Mouse (Mus musculus) thymus, adult 2 months (tissue): ENCODE measurements around the gene 2310022A10Rik. TPM values are rescaled to one million over a fixed set of nuclear protein-coding genes. Genes with fewer than 3 reads are reported as not detected.

Experiments
- DNase-seq: peaks from one replicate; pipeline ENCODE4 v3.0.0; 2021
- H3K27ac ChIP-seq: fragments of 200-500 bp; 2 replicates; pipeline ENCODE4 v1.5.1; 2012; ENCODE audit warnings: low read length, control low read depth; ENCODE audit not compliant: control insufficient read depth, insufficient read depth
- H3K27me3 ChIP-seq: fragments of 200-500 bp; 2 replicates; pipeline ENCODE4 v1.6.1; 2012; ENCODE audit warnings: mild to moderate bottlenecking, low read length, moderate library complexity, mixed read lengths; ENCODE audit not compliant: control insufficient read depth, insufficient read depth
- H3K36me3 ChIP-seq: fragments of 200-500 bp; 2 replicates; pipeline ENCODE4 v1.6.1; 2012; ENCODE audit warnings: mild to moderate bottlenecking, low read length, moderate library complexity; ENCODE audit not compliant: control insufficient read depth, insufficient read depth
- H3K4me1 ChIP-seq: fragments of 200-500 bp; replicated peaks from 2 replicates; pipeline ENCODE4 v1.6.1; 2012; ENCODE audit warnings: low read length; ENCODE audit not compliant: control insufficient read depth, insufficient read depth
- H3K4me3 ChIP-seq: fragments of 200-500 bp; 2 replicates; pipeline ENCODE4 v1.5.1; 2012; ENCODE audit warnings: mild to moderate bottlenecking, low read length, control low read depth, moderate library complexity; ENCODE audit not compliant: control insufficient read depth, insufficient read depth
- CTCF ChIP-seq: fragments of 200-500 bp; IDR thresholded peaks from 2 replicates; pipeline ENCODE4 v1.5.1; 2012; ENCODE audit warnings: mild to moderate bottlenecking, control low read depth, low read length, moderate library complexity, borderline replicate concordance; ENCODE audit not compliant: control insufficient read depth, poor library complexity, insufficient read depth; ENCODE audit errors: extremely low read depth
- POLR2A ChIP-seq: fragments of 200-500 bp; IDR thresholded peaks from 2 replicates; pipeline ENCODE4 v1.6.1; 2012; ENCODE audit warnings: mild to moderate bottlenecking, low read length, control low read depth, moderate library complexity; ENCODE audit not compliant: control insufficient read depth, poor library complexity, insufficient read depth; ENCODE audit errors: extremely low read depth
- WGBS: fragments of 180-500 bp; shearing (Covaris S2); methylation state at CpG from one replicate; pipeline ENCODE4 v1.1.7; 2018; 5-methylcytosine and 5-hydroxymethylcytosine counted together
- polyA plus RNA-seq: library from polyadenylated mRNA; depleted of rRNA; stranded (reverse); fragments of >200 nt; gene quantifications from 2 replicates; pipeline ENCODE4 v1.2.3, GENCODE M21; 2012

The 2310022A10Rik gene
- polyA plus RNA-seq, 1 experiment, result 58.1 TPM

- peaks cover 22% of the 10 kb centered on the region for H3K36me3 ChIP-seq
- WGBS, result 95% methylated on average over 5 of the region's 5 CpGs
- no peak overlapping the region for H3K4me3 ChIP-seq
- DNase-seq, result no peak
- H3K4me1 ChIP-seq, result no peaks in the 10 kb centered on the region
- no peak for TF ChIP-seq POLR2A
- TF ChIP-seq CTCF, result no peak
- H3K27ac ChIP-seq, result no peak overlapping the region
- no peaks in the 10 kb centered on the region for H3K27me3 ChIP-seq
Measured at GRCm38 (mm10) chr7:27569580-27570224, 16.7 kb downstream of the 2310022A10Rik start.

- Histone ChIP-seq H3K36me3 (peaks cover 18% of the 10 kb centered on the region), H3K4me3 (no peak overlapping the region), H3K27me3 (no peaks in the 10 kb centered on the region), H3K27ac (no peak overlapping the region), H3K4me1 (no peaks in the 10 kb centered on the region)
- no peak for DNase-seq
- 96% methylated on average over 4 of the region's 4 CpGs for WGBS
- no peak for TF ChIP-seq CTCF
- TF ChIP-seq POLR2A, result no peak
Measured at GRCm38 (mm10) chr7:27572133-27572532, 19.1 kb downstream of the 2310022A10Rik start.

- H3K27me3 ChIP-seq, result no peaks in the 10 kb centered on the region
- TF ChIP-seq CTCF, result no peak
- no peak for TF ChIP-seq POLR2A
- 96% methylated on average over 14 of the region's 14 CpGs for WGBS
Measured at GRCm38 (mm10) chr7:27574124-27574880, 21.3 kb downstream of the 2310022A10Rik start.

GRCm38 (mm10) chr7:27576914-27577313, 23.9 kb downstream of the 2310022A10Rik start:
- DNase-seq, result peak; percentile 61
- H3K27me3 ChIP-seq, result no peaks in the 10 kb centered on the region
- H3K27ac ChIP-seq, result no peak overlapping the region
- TF ChIP-seq POLR2A (no peak), CTCF (peak; percentile 72; the same call in 1 of the 2 replicates)
- H3K4me3 ChIP-seq, result no peak overlapping the region
- H3K4me1 ChIP-seq, result no peaks in the 10 kb centered on the region
- WGBS, result 63% methylated on average over 6 of the region's 6 CpGs
- peaks cover 17% of the 10 kb centered on the region for H3K36me3 ChIP-seq

More at GRCm38 (mm10) chr7:27574124-27574880, 21.3 kb downstream of the 2310022A10Rik start:
- H3K4me1 ChIP-seq, result no peaks in the 10 kb centered on the region
- H3K36me3 ChIP-seq, result peaks cover 16% of the 10 kb centered on the region
- H3K4me3 ChIP-seq, result no peak overlapping the region
- H3K27ac ChIP-seq, result no peak overlapping the region
- DNase-seq, result no peak

- DNase-seq, result no peak
- Histone ChIP-seq H3K4me1 (no peaks in the 10 kb centered on the region), H3K27ac (no peak overlapping the region), H3K36me3 (peaks cover 21% of the 10 kb centered on the region), H3K27me3 (no peaks in the 10 kb centered on the region), H3K4me3 (no peak overlapping the region)
- TF ChIP-seq POLR2A (no peak), CTCF (no peak)
- WGBS, result 96% methylated on average over 6 of the region's 6 CpGs
Measured at GRCm38 (mm10) chr7:27577589-27577988, 24.6 kb downstream of the 2310022A10Rik start.

- WGBS, result 92% methylated on average over 7 of the region's 7 CpGs
- DNase-seq, result no peak
- Histone ChIP-seq H3K4me3 (no peak overlapping the region), H3K27ac (no peak overlapping the region), H3K4me1 (no peaks in the 10 kb centered on the region), H3K36me3 (peaks cover 22% of the 10 kb centered on the region), H3K27me3 (no peaks in the 10 kb centered on the region)
- TF ChIP-seq POLR2A (no peak), CTCF (no peak)
Measured at GRCm38 (mm10) chr7:27578465-27578864, 25.4 kb downstream of the 2310022A10Rik start.
